Mouse (Mus musculus) CH12.LX (cell line): Measurements from ENCODE around the gene Rhod. TPM values are rescaled to one million over a fixed set of nuclear protein-coding genes. Genes with fewer than 3 reads are reported as not detected.

Experiments used
- DNase-seq: peaks from one replicate; pipeline ENCODE4 v3.0.0-alpha.2; 2013; ENCODE audit errors: extremely low read depth
- H3K27ac ChIP-seq: 2 replicates; pipeline ENCODE4 v1.5.1; 2012; ENCODE audit warnings: low read depth, mild to moderate bottlenecking, control low read depth, moderate library complexity; ENCODE audit not compliant: insufficient read depth
- H3K27me3 ChIP-seq: replicated peaks from 2 replicates; pipeline ENCODE3; 2012; ENCODE audit warnings: inconsistent platforms
- H3K36me3 ChIP-seq, 2 experiments: replicated peaks in 1 of 2; 2 replicates each; pipeline versions ENCODE3 to v1.6.1; 2012; ENCODE audit warnings: inconsistent platforms in 1 of 2, low read length in 1 of 2, mild to moderate bottlenecking in 1 of 2, mixed read lengths in 1 of 2, moderate library complexity in 1 of 2; ENCODE audit not compliant: control insufficient read depth in 1 of 2, insufficient read depth in 1 of 2
- H3K4me1 ChIP-seq, 2 experiments: 2 replicates each; pipeline ENCODE4 v1.6.1; 2012; ENCODE audit warnings: inconsistent platforms in 1 of 2, moderate library complexity in 1 of 2; ENCODE audit not compliant: insufficient read depth in 2 of 2, control insufficient read depth in 1 of 2
- H3K4me2 ChIP-seq: 2 replicates; pipeline ENCODE4 v1.6.1; 2012; ENCODE audit warnings: low read depth, mild to moderate bottlenecking, control low read depth; ENCODE audit not compliant: poor library complexity, insufficient read depth, severe bottlenecking
- H3K4me3 ChIP-seq, 3 experiments: fragments of 150-350 bp in 1 of 3; sonication (generic) in 1 of 3; replicated peaks in 1 of 3; 2 replicates each; pipeline versions ENCODE3 to v1.5.1; 2011 to 2012; ENCODE audit warnings: low read depth in 2 of 3, low read length in 2 of 3, mild to moderate bottlenecking in 2 of 3, moderate library complexity in 2 of 3, control low read depth in 1 of 3, improper control_type of control experiment in 1 of 3, inconsistent platforms in 1 of 3, mixed read lengths in 1 of 3; ENCODE audit not compliant: poor library complexity in 1 of 3
- H3K79me2 ChIP-seq: replicated peaks from 2 replicates; pipeline ENCODE4 v1.6.1; 2012; ENCODE audit warnings: mild to moderate bottlenecking, moderate library complexity; ENCODE audit not compliant: control insufficient read depth, poor library complexity, insufficient read depth, severe bottlenecking; ENCODE audit errors: extremely low read depth
- H3K9ac ChIP-seq: 2 replicates; pipeline ENCODE4 v1.6.1; 2012; ENCODE audit warnings: low read depth, mild to moderate bottlenecking, control low read depth, moderate library complexity; ENCODE audit not compliant: insufficient read depth
- H3K9me3 ChIP-seq: replicated peaks from 2 replicates; pipeline ENCODE3; 2012; ENCODE audit warnings: low read length, inconsistent platforms, mixed read lengths
- CHD1 ChIP-seq: IDR thresholded peaks from 2 replicates; pipeline ENCODE4 v1.6.1; 2012; ENCODE audit warnings: low read depth, low read length, improper control_type of control experiment, inconsistent platforms
- CTCF ChIP-seq, 2 experiments: IDR thresholded peaks in 1 of 2; conservative IDR thresholded peaks in 1 of 2; 2 replicates each; pipeline ENCODE4 v1.5.1; 2011 to 2012; ENCODE audit warnings: low read depth in 2 of 2, low read length in 2 of 2, improper control_type of control experiment in 1 of 2, inconsistent platforms in 1 of 2, mild to moderate bottlenecking in 1 of 2, moderate library complexity in 1 of 2
- E2F4 ChIP-seq: IDR thresholded peaks from 2 replicates; pipeline ENCODE4 v1.6.1; 2011; ENCODE audit warnings: low read depth, low read length, improper control_type of control experiment; ENCODE audit not compliant: insufficient replicate concordance
- EP300 ChIP-seq: IDR thresholded peaks from 2 replicates; pipeline ENCODE4 v1.6.1; 2011; ENCODE audit warnings: low read length, improper control_type of control experiment
- KAT2A ChIP-seq: IDR thresholded peaks from 2 replicates; pipeline ENCODE4 v1.6.1; 2012; ENCODE audit warnings: low read length, improper control_type of control experiment, inconsistent platforms; ENCODE audit not compliant: insufficient replicate concordance
- MXI1 ChIP-seq: IDR thresholded peaks from 2 replicates; pipeline ENCODE4 v1.6.1; 2011; ENCODE audit warnings: mild to moderate bottlenecking, low read depth, low read length, improper control_type of control experiment
- NELFE ChIP-seq: IDR thresholded peaks from 2 replicates; pipeline ENCODE4 v1.6.1; 2011; ENCODE audit warnings: low read depth, low read length, improper control_type of control experiment
- POLR2A ChIP-seq: IDR thresholded peaks from 2 replicates; pipeline ENCODE4 v1.6.1; 2011; ENCODE audit warnings: low read depth, mild to moderate bottlenecking, improper control_type of control experiment, low read length
- POLR2AphosphoS2 ChIP-seq: IDR thresholded peaks from 2 replicates; pipeline ENCODE4 v1.6.1; 2011; ENCODE audit warnings: low read depth, low read length, improper control_type of control experiment
- SIN3A ChIP-seq: IDR thresholded peaks from 2 replicates; pipeline ENCODE4 v1.6.1; 2012; ENCODE audit warnings: low read length, improper control_type of control experiment, inconsistent platforms
- SMC3 ChIP-seq: IDR thresholded peaks from 2 replicates; pipeline ENCODE4 v1.6.1; 2011; ENCODE audit warnings: low read depth, low read length, improper control_type of control experiment
- USF1 ChIP-seq: IDR thresholded peaks from 2 replicates; pipeline ENCODE4 v1.6.1; 2014; ENCODE audit warnings: low read depth, mild to moderate bottlenecking, inconsistent platforms, low read length, improper control_type of control experiment
- ZC3H11A ChIP-seq: IDR thresholded peaks from 2 replicates; pipeline ENCODE4 v1.6.1; 2012; ENCODE audit warnings: low read depth, mild to moderate bottlenecking, inconsistent platforms, low read length, improper control_type of control experiment
- ZKSCAN1 ChIP-seq: IDR thresholded peaks from 2 replicates; pipeline ENCODE4 v1.6.1; 2012; ENCODE audit warnings: low read depth, inconsistent platforms, low read length, improper control_type of control experiment, borderline replicate concordance
- ZMIZ1 ChIP-seq: IDR thresholded peaks from 2 replicates; pipeline ENCODE4 v1.6.1; 2012; ENCODE audit warnings: low read depth, mild to moderate bottlenecking, inconsistent platforms, low read length, improper control_type of control experiment
- dilution Hi-C: fragments of 300-500 bp; cut with MboI; formaldehyde crosslinking; loops from 2 replicates; pipeline ENCODE4 v1.14.3; 2020; ENCODE audit warnings: low sequenced_read_pairs; ENCODE audit not compliant: extremely low pct_unique_long_range_greater_than_20kb, extremely low pct_ligation_motif_present
- in situ Hi-C: fragments of 300-500 bp; cut with MboI; formaldehyde crosslinking; loops from 3 replicates; pipeline ENCODE4 v1.14.3; 2019; ENCODE audit warnings: low sequenced_read_pairs, low pct_ligation_motif_present, low pct_unique_long_range_greater_than_20kb, mixed read lengths
- polyA plus RNA-seq: library from polyadenylated mRNA; unstranded; fragments of >175 nt; gene quantifications from 2 replicates; pipeline ENCODE4 v1.2.1, GENCODE M21; 2012; ENCODE audit warnings: low read depth; ENCODE audit not compliant: insufficient read length
- total RNA-seq, 2 experiments: library from RNA; depleted of rRNA; stranded (reverse); fragments of 300-350 nt in 1 of 2; fragments of >200 nt in 1 of 2; gene quantifications; 2 replicates each; pipeline ENCODE4 v1.2.3; 2012 to 2014

The Rhod gene
- total and polyA plus RNA-seq, 3 experiments, result 14.4 to 20.1 (median 19.3) TPM

GRCm38 (mm10) chr19:4434999-4435398, 4.2 kb downstream of the Rhod start:
- TF ChIP-seq ZC3H11A, result no peak
- no peak for TF ChIP-seq ZKSCAN1
- TF ChIP-seq MXI1, result no peak
- no peak for TF ChIP-seq POLR2AphosphoS2
- TF ChIP-seq POLR2A, result no peak
- TF ChIP-seq SIN3A, result no peak
- Histone ChIP-seq H3K9me3 (peaks cover 20% of the 10 kb centered on the region), H3K79me2 (no peaks in the 10 kb centered on the region), H3K4me3 (no peak overlapping the region), H3K27me3 (no peaks in the 10 kb centered on the region), H3K27ac (no peak overlapping the region), H3K4me1 (peaks cover 4 to 16% of the 10 kb centered on the region in 2 experiments; a peak in 3 of 4 replicates), H3K4me2 (no peak overlapping the region), H3K9ac (no peak overlapping the region), H3K36me3 (peaks cover 9 to 51% of the 10 kb centered on the region in 2 experiments)
- dilution Hi-C loops (no loop called here), in situ Hi-C loops (no loop called here)
- no peak for DNase-seq

- peaks cover 4 to 13% of the 10 kb centered on the region in 2 experiments; a peak in 3 of 4 replicates for H3K4me1 ChIP-seq
- no peak for TF ChIP-seq EP300
- no peak for TF ChIP-seq CHD1
- peak in 1 of 2 experiments; percentile 1; a peak in 1 of 4 replicates for TF ChIP-seq CTCF (conservative IDR thresholded peaks at IDR 0.05 in 1 of 2, IDR thresholded peaks at IDR 0.05 in 1 of 2; ENCODE audit: low read depth in 2 of 2, low read length in 2 of 2)
- TF ChIP-seq SMC3, result no peak
- TF ChIP-seq, all 38 proteins: peak for 1
- Histone ChIP-seq H3K4me2 (no peak overlapping the region), H3K79me2 (no peaks in the 10 kb centered on the region), H3K9ac (no peak overlapping the region), H3K27me3 (no peaks in the 10 kb centered on the region), H3K4me3 (no peak overlapping the region), H3K27ac (no peak overlapping the region), H3K9me3 (peaks cover 20% of the 10 kb centered on the region), H3K36me3 (peaks cover 9 to 63% of the 10 kb centered on the region in 2 experiments)
- no peak for DNase-seq
- in situ Hi-C loops, result no loop called here
- dilution Hi-C loops, result no loop called here
Observed at GRCm38 (mm10) chr19:4433756-4434155, 5.5 kb downstream of the Rhod start.

- dilution Hi-C loops (no loop called here), in situ Hi-C loops (no loop called here)
- Histone ChIP-seq H3K4me1 (no peaks in the 10 kb centered on the region), H3K4me2 (no peak overlapping the region), H3K9ac (no peak overlapping the region), H3K9me3 (peaks cover under 1% of the 10 kb centered on the region), H3K27ac (no peak overlapping the region), H3K27me3 (no peaks in the 10 kb centered on the region), H3K4me3 (no peak overlapping the region), H3K79me2 (no peaks in the 10 kb centered on the region), H3K36me3 (peaks cover 25 to 64% of the 10 kb centered on the region in 2 experiments)
- no peak for DNase-seq
- TF ChIP-seq NELFE (no peak), KAT2A (no peak), SMC3 (no peak), E2F4 (no peak), USF1 (no peak), ZMIZ1 (no peak)
Observed at GRCm38 (mm10) chr19:4430091-4430620, 9.1 kb downstream of the Rhod start.
